Mouse (Mus musculus) heart, embryonic 14.5 days (tissue): ENCODE results near the gene Iqca. TPM values are rescaled to one million over a fixed set of nuclear protein-coding genes. Genes with fewer than 3 reads are reported as not detected.

ENCODE experiments used
- ATAC-seq: fragments of 200-750 bp; cut with Nextera tagmentation; 2 replicates; pipeline ENCODE4 v1.8.0; 2017; ENCODE audit warnings: low read depth, moderate TSS enrichment; ENCODE audit not compliant: insufficient number of reproducible peaks, insufficient read depth, low FRiP score
- H3K27ac ChIP-seq, 2 experiments: fragments of 200-500 bp in 1 of 2; fragments of 300-500 bp in 1 of 2; sonication (generic) in 1 of 2; replicated peaks in 1 of 2; 2 replicates each; pipeline ENCODE4 v1.5.1; 2012 to 2014; ENCODE audit warnings: low read depth in 2 of 2, low read length in 2 of 2, control low read depth in 1 of 2, mild to moderate bottlenecking in 1 of 2, mixed read lengths in 1 of 2; ENCODE audit not compliant: control insufficient read depth in 1 of 2, insufficient read depth in 1 of 2
- H3K27me3 ChIP-seq: fragments of 300-500 bp; sonication (generic); 2 replicates; pipeline ENCODE4 v1.6.1; 2014; ENCODE audit warnings: mild to moderate bottlenecking, low read length, control low read depth; ENCODE audit not compliant: control insufficient read depth, insufficient read depth
- H3K36me3 ChIP-seq: fragments of 300-500 bp; sonication (generic); 2 replicates; pipeline ENCODE4 v1.6.1; 2014; ENCODE audit warnings: mild to moderate bottlenecking, control low read depth, low read length, mixed read lengths; ENCODE audit not compliant: control insufficient read depth, insufficient read depth
- H3K4me1 ChIP-seq, 2 experiments: fragments of 200-500 bp in 1 of 2; fragments of 300-500 bp in 1 of 2; sonication (generic) in 1 of 2; 2 replicates each; pipeline ENCODE4 v1.6.1; 2012 to 2014; ENCODE audit warnings: low read length in 2 of 2, control low read depth in 1 of 2, mixed read lengths in 1 of 2; ENCODE audit not compliant: control insufficient read depth in 2 of 2, insufficient read depth in 2 of 2
- H3K4me2 ChIP-seq: fragments of 300-500 bp; sonication (generic); 2 replicates; pipeline ENCODE4 v1.6.1; 2014; ENCODE audit warnings: mild to moderate bottlenecking, low read length
- H3K4me3 ChIP-seq, 2 experiments: fragments of 200-500 bp in 1 of 2; fragments of 300-500 bp in 1 of 2; sonication (generic) in 1 of 2; 2 replicates each; pipeline ENCODE4 v1.5.1; 2012 to 2014; ENCODE audit warnings: low read length in 2 of 2, mild to moderate bottlenecking in 2 of 2, control low read depth in 1 of 2, low read depth in 1 of 2, moderate library complexity in 1 of 2; ENCODE audit not compliant: control insufficient read depth in 1 of 2, insufficient read depth in 1 of 2
- H3K9ac ChIP-seq: fragments of 300-500 bp; sonication (generic); 2 replicates; pipeline ENCODE4 v1.6.1; 2014; ENCODE audit warnings: mild to moderate bottlenecking, low read length
- H3K9me3 ChIP-seq: fragments of 300-500 bp; sonication (generic); 2 replicates; pipeline ENCODE4 v1.6.1; 2016; ENCODE audit warnings: low read length, control low read depth; ENCODE audit not compliant: control insufficient read depth
- WGBS: fragments of 180-500 bp; shearing (Covaris S2); extraction: QIAGEN DNeasy Blood & Tissue Kit; methylation state at CpG from one replicate; pipeline ENCODE4 v1.1.7; 2014; 5-methylcytosine and 5-hydroxymethylcytosine counted together
- polyA plus RNA-seq: library from polyadenylated mRNA; unstranded; fragments of >200 nt; fragmentation: Nextera tagmentation; extraction: Ambion mirVana; gene quantifications from 2 replicates; pipeline ENCODE4 v1.2.1, GENCODE M21; 2014

The Iqca gene
- polyA plus RNA-seq, 1 experiment from 2014 or later = not detected

DNA sequence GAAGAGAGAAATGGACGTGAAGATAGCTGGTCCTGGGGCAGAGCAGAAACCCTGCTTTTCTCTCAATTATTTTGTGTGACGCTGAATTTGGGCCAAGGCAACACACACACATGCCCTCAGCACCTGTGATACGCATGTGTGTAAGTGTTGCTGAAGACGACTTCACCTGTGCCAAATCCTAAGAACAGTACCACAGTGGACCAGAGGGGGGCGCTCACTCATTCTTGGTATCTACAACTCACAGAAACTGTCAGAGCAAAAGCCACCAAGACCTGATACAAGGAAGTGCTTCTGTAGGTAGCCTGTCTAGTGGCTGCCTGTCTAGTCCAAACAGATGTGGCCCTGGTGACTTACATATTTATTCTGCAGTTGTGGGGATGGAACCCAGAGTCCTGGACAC, 139.9 kb downstream of the Iqca start:
- H3K4me3 ChIP-seq = no peak overlapping the region
- H3K36me3 ChIP-seq = no peaks in the 10 kb centered on the region
- H3K9ac ChIP-seq = no peak overlapping the region
- H3K27ac ChIP-seq = no peak overlapping the region
- no peaks in the 10 kb centered on the region for H3K27me3 ChIP-seq
- H3K9me3 ChIP-seq = peaks cover 4% of the 10 kb centered on the region; the same call in 1 of the 2 replicates
- WGBS = 85% methylated on average over 5 of the region's 5 CpGs
- H3K4me1 ChIP-seq = 0 out of 4 replicates have a peak, but pooled peaks cover 0 to 3% of the 10 kb centered on the region in 2 experiments
- no peak for ATAC-seq
- no peak overlapping the region for H3K4me2 ChIP-seq

- 0 out of 4 replicates have a peak, but pooled peaks cover 0 to 3% of the 10 kb centered on the region in 2 experiments for H3K4me1 ChIP-seq
- no peak overlapping the region for H3K27ac ChIP-seq
- H3K9ac ChIP-seq = no peak overlapping the region
- 62% methylated on average over 7 of the region's 7 CpGs for WGBS
- H3K4me3 ChIP-seq = no peak overlapping the region
- no peak for ATAC-seq
- H3K9me3 ChIP-seq = peaks cover 4% of the 10 kb centered on the region; the same call in 1 of the 2 replicates
- H3K36me3 ChIP-seq = no peaks in the 10 kb centered on the region
- no peak overlapping the region for H3K4me2 ChIP-seq
- H3K27me3 ChIP-seq = no peaks in the 10 kb centered on the region
These were observed 140.4 kb downstream of the Iqca start for GRCm38 (mm10) chr1:90012850-90013249.

GRCm38 (mm10) chr1:90012168-90012567, 141.0 kb downstream of the Iqca start:
- H3K4me1 ChIP-seq = 0 out of 4 replicates have a peak, but pooled peaks cover 0 to 3% of the 10 kb centered on the region in 2 experiments
- no peaks in the 10 kb centered on the region for H3K36me3 ChIP-seq
- WGBS = 76% methylated on average over 3 of the region's 3 CpGs
- no peak overlapping the region for H3K4me3 ChIP-seq
- no peak overlapping the region for H3K4me2 ChIP-seq
- peaks cover 4% of the 10 kb centered on the region; the same call in 1 of the 2 replicates for H3K9me3 ChIP-seq
- H3K27me3 ChIP-seq = no peaks in the 10 kb centered on the region
- no peak overlapping the region for H3K27ac ChIP-seq
- ATAC-seq = no peak
- no peak overlapping the region for H3K9ac ChIP-seq

DNA sequence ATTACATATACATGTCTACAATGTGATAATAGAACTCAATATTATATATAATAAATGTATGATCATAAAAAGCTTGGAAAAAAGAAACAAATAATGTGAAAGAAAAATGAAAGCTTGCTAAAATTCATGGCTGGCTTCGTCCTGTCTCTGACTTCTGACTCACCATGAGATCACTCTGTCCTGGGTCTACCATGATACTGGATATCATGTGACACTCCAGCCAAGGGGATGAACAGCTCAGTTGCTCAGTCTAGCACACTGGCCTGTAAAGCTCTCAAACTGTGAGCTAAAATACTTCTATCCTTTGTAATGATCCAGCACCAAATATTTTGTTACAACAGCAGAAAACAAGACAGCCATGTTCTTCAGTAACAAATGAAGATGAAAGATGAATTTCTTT, 143.1 kb downstream of the Iqca start:
- H3K9me3 ChIP-seq = peaks cover 4% of the 10 kb centered on the region; the same call in 1 of the 2 replicates
- no peak overlapping the region for H3K9ac ChIP-seq
- H3K4me2 ChIP-seq = no peak overlapping the region
- H3K27ac ChIP-seq = no peak overlapping the region
- H3K36me3 ChIP-seq = no peaks in the 10 kb centered on the region
- no peak overlapping the region for H3K4me3 ChIP-seq
- H3K4me1 ChIP-seq = 0 out of 4 replicates have a peak, but pooled peaks cover 0 to 3% of the 10 kb centered on the region in 2 experiments
- WGBS = 91% methylated on average over 1 of the region's 1 CpGs
- no peaks in the 10 kb centered on the region for H3K27me3 ChIP-seq
- no peak for ATAC-seq

DNA sequence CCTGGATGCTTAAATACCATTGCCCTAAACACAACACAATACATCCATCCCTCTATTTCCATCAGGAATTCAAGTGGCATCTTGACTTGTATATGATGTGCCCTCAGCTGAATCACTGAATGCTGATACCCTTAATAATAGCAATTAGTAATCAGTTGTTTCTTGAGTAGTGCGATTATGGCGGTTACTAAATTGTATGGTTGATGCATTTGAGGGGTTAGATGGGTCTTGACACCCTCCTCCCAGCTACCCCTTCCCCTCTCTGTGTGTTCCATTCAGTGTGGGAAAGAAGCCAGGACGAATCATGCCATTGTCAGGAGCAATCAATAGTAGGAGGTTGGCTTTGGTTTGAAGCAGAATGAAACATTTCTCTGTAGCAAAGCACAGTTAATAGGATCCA, 144.0 kb downstream of the Iqca start:
- Histone ChIP-seq H3K36me3 (no peaks in the 10 kb centered on the region), H3K4me3 (no peak overlapping the region), H3K4me1 (no peaks in the 10 kb centered on the region), H3K9me3 (peaks cover 4% of the 10 kb centered on the region; the same call in 1 of the 2 replicates), H3K9ac (no peak overlapping the region), H3K4me2 (no peak overlapping the region), H3K27ac (no peak overlapping the region), H3K27me3 (no peaks in the 10 kb centered on the region)
- no peak for ATAC-seq
- 86% methylated on average over 3 of the region's 3 CpGs for WGBS

GRCm38 (mm10) chr1:90006666-90007065, 146.5 kb downstream of the Iqca start:
- H3K4me1 ChIP-seq = peaks cover 0 to 3% of the 10 kb centered on the region in 2 experiments; a peak in 1 of 4 replicates
- no peak overlapping the region for H3K9ac ChIP-seq
- no peak for ATAC-seq
- no peaks in the 10 kb centered on the region for H3K27me3 ChIP-seq
- H3K4me3 ChIP-seq = no peak overlapping the region
- no peaks in the 10 kb centered on the region for H3K36me3 ChIP-seq
- no peak overlapping the region for H3K4me2 ChIP-seq
- H3K9me3 ChIP-seq = no peaks in the 10 kb centered on the region
- H3K27ac ChIP-seq = no peak overlapping the region
- 77% methylated on average over 14 of the region's 14 CpGs for WGBS

DNA sequence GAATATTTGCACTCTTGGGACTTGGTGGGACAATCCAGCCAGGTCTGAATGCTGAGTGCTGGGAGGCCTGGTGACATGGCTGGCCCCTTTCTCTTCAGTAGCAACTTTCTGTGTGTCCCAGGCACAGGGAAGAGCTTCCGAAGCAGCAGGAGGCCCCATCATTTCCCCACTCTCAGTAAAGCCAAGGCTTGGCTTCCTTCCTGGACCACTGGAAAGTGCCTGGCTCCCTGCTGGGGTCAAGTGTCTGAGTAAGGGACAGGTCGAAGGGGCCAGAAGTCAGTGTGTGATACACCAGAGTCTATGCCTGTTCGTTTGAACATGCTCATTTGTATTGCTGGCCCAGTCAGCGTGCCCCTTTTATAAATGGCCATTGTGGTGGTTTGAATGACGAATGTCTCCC, 152.2 kb downstream of the Iqca start:
- Histone ChIP-seq H3K27me3 (no peaks in the 10 kb centered on the region), H3K4me2 (no peak overlapping the region), H3K27ac (no peak overlapping the region), H3K9me3 (no peaks in the 10 kb centered on the region), H3K9ac (no peak overlapping the region), H3K4me1 (peaks cover 40 to 45% of the 10 kb centered on the region in 2 experiments), H3K4me3 (no peak overlapping the region), H3K36me3 (no peaks in the 10 kb centered on the region)
- 56% methylated on average over 5 of the region's 5 CpGs for WGBS
- no peak for ATAC-seq

GRCm38 (mm10) chr1:89999858-90000257, 153.3 kb downstream of the Iqca start:
- no peak for ATAC-seq
- H3K9ac ChIP-seq = peak overlapping the region; percentile 13; the same call in 1 of the 2 replicates

More at GRCm38 (mm10) chr1:89999858-90000257, 153.3 kb downstream of the Iqca start:
- Histone ChIP-seq H3K4me1 (peaks cover 40 to 45% of the 10 kb centered on the region in 2 experiments), H3K9me3 (no peaks in the 10 kb centered on the region), H3K27me3 (no peaks in the 10 kb centered on the region), H3K4me2 (peak overlapping the region; percentile 14), H3K4me3 (no peak overlapping the region), H3K36me3 (no peaks in the 10 kb centered on the region), H3K27ac (peak overlapping the region; percentile 71 to 84)
- WGBS = 39% methylated on average over 3 of the region's 3 CpGs
